Mouse (Mus musculus): ENCODE measurements around the gene Hck. TPM values are rescaled to one million over a fixed set of nuclear protein-coding genes. Genes with fewer than 3 reads are reported as not detected.

The Hck gene
- 2.1 TPM for polyA plus RNA-seq (2017; shearing (Covaris generic))

GRCm38 (mm10) chr2:153108313-153109264, at the start of gene Hck:
Gene Hck, plus strand, starts transcription at chr2:153108468.

DNA sequence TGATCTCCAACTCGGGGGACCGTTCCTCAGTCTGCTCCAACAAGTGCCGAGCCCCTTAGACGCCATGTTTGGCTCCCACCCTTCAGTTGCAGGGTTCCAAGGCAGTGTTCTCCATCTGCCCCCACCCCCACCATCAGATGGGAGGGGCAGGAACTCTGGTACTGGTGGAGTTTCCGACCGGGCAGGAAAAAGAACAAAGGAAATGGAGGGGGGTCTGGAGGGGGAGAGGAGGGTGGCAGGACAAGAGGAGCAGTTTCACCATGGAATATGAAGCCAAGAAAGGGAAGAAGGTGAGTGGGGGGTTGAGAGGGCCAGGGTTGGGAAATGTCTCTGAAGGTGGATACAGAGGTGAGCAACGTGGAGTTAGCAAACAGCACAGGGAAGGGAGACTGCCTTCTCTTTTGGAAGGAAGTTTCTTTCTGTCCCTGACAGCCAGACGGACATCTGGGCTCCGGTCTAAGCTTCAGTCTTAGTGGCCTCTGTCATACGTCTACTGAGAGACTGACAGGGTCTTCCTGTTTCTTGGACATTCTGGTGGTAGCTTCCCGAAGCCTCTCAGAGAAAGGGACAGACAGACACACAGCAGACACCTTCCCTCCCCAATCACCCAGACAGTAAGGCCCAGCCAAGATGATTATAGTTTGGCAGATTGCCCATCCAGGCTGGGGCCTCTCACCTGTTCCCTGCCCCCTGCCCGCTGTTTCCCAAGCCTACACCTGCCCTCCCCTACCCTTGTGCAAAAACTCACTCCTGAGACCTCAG, 42.3 kb upstream of the Hck start, which contains the start of gene Ccm2l:
Gene Ccm2l, plus strand, starts transcription at position 209 of the 762 bp plus-strand sequence.

DNA sequence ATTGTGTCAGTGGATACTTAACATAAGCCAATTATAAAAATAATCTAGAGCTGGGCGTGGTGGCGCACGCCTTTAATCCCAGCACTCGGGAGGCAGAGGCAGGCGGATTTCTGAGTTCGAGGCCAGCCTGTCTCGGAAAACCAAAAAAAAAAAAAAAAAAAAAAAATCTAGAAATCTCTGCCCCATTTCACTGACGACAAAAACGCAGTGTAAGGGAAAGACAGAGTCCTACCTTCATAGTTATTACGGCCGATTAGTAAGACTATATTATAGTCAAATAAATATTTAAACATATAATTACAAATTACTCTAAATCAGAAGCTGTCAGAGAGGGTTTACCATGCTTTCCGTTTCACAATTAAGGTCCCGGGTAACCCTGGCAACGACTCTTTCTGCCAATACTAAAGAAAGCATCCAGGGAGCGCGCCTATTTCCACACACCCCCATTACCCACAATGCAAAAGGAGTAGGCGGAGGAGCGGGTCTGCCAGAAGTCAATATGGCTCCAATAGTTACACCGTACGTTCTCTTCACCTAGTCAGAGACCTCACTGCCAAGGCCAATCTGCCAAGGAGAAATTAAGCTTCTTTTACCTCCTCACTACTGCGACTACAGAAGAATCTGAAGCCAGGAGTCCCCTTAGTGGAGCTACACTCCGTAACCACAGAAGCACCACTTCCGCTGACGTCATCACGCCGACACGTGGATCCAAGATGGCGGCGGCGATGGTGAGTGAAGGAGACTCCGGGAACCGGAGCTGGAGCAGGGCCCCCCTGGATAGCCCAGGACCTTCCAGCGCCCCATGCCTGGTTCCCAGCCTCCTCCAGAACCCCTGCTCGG, 52.8 kb downstream of the Hck start, which contains the start of gene Tm9sf4:
Gene Tm9sf4, plus strand, starts transcription at position 460 of the 840 bp plus-strand sequence.

Other genes with a start within 250 kb of the Hck start
- not detected for gene Mylk2, start 197.1 kb upstream of the Hck start, polyA plus RNA-seq (2017; shearing (Covaris generic))
- gene Foxs1, start 175.3 kb upstream of the Hck start, polyA plus RNA-seq (2017; shearing (Covaris generic)), result not detected
- gene Dusp15, start 156.8 kb upstream of the Hck start, polyA plus RNA-seq (2017; shearing (Covaris generic)), result not detected
- gene Ttll9, start 146.0 kb upstream of the Hck start, polyA plus RNA-seq (2017; shearing (Covaris generic)), result 0.88 TPM
- 207 TPM for gene Pdrg1, start 93.0 kb upstream of the Hck start, polyA plus RNA-seq (2017; shearing (Covaris generic))
- not detected for gene Xkr7, start 76.6 kb upstream of the Hck start, polyA plus RNA-seq (2017; shearing (Covaris generic))
- not detected for gene Ccm2l, start 42.5 kb upstream of the Hck start, polyA plus RNA-seq (2017; shearing (Covaris generic))
- gene Tm9sf4, start 52.8 kb downstream of the Hck start, polyA plus RNA-seq (2017; shearing (Covaris generic)), result 64.6 TPM
- gene Tspyl3, start 117.0 kb downstream of the Hck start, polyA plus RNA-seq (2017; shearing (Covaris generic)), result 40.9 TPM
- gene Plagl2, start 133.0 kb downstream of the Hck start, polyA plus RNA-seq (2017; shearing (Covaris generic)), result 22.6 TPM
- gene Pofut1, start 133.1 kb downstream of the Hck start, polyA plus RNA-seq (2017; shearing (Covaris generic)), result 28.5 TPM
- gene Kif3b, start 182.9 kb downstream of the Hck start, polyA plus RNA-seq (2017; shearing (Covaris generic)), result 34.5 TPM
- gene Asxl1, start 237.4 kb downstream of the Hck start, polyA plus RNA-seq (2017; shearing (Covaris generic)), result 19.5 TPM